Mouse (Mus musculus): Measurements from ENCODE around the gene Ascc1.
"Not testable (repeated sequence)": the region's sequence is repeated elsewhere in the genome, so short reads cannot be mapped to it uniquely, and the experiment has no call there.

Gene Ascc1

GRCm38 (mm10) chr10:60109989-60110388 is 107.4 kb downstream of the Ascc1 start:
- CTCF ChIA-PET, result no interaction called here

DNA sequence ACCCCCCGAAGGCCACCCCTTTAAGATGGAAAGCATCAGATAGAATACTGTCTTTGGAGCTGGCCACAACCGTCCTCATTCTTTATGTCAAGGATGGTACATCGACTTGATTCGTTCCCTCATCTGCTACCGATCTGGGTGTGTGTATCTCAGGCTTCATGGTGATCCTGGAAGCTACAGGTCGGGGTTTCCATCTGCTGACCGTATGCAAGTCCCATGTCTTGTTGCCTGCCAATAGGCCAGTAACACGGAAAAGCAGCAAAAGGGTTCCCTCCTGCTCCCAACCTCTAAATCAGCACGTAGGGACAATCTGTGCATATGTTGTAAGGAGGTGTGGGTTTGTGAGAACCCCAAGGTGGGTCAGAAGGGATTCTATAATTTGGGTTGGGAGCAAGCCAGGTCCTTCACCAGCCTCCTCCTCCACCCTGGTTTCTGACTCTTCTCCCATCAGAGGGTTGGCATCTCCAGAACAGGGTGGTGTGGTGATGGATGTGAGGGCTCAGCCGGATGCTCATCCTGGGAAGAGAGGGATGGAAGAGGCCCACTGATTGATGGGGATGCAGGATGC is 108.4 kb downstream of the Ascc1 start:
- CTCF ChIA-PET, result no interaction called here

DNA sequence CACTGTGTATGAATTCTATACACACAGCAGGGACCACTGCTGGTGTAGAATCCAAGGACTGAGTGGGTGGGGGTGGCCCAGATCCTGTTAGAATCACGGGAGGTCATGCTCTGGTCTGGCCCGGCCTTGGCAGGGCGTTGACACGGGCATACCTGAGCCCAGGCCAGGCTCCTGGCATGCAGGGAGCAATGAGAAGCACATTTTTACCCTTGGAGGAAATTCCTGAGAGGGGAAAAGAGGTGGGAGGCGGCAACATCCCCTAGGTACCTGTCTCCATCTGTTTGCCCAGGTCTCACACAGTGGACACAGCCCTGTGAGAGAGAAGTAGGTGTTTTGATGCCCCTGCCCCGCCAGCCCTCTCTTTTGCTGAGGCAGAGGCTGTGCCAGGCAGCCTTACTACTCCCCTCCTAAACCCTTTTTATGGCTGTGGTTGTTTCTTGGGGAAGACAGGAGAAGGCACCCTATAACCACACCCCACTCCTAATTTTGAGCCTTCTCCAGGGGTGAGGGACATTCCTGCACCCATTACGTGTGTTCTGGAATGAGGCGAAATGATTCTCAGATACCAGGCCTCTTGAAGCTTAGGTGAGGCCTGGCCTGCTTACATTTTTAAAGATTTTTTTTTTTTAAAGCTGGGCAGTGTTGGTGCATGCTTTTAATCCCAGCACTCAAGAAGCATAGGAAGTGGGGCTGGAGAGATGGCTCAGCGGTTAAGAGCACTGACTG is 111.5 kb downstream of the Ascc1 start:
- CTCF ChIA-PET, result no interaction called here

DNA sequence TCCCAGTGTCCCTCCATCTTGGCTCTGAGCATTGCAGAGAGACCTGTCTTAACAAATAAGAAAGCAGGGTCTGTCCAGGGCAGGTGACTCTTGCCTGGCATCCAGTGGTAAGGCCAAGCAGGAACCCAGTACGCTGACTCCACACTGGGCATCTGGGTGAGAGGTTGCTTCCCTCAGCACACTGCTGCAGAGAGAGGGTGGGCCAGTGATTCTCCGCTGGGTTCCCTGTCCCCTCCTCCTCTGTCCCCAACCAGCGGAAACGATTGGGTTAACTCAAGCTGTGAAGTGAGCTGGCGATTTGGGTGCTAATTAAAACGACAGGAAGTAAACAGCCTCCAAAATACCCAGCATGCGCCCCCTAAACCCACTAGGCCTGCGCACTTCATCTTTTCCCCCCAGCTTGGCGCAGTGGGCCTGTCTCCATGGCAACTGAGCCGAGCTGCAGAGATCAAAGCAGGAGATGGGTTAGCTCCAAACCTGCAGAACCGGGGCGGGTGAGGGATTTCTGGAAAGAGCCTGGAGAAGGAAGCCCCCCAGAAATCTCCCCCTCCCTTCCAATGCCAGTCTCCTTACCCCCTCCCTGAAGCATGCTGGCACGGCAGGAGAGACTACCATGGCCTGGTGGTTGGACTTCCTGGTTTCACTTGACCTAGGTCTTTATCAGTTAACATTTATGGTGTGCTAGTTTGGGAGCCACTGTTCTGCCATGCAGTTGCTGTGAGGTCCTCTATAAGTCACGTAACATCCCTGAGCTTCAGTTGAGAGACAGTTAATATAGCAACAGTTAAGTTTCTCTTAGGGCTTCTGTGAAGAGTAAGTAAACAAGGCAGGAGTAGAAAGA is 113.0 kb downstream of the Ascc1 start:
- CTCF ChIA-PET, result no interaction called here

- CTCF ChIA-PET, result no interaction called here
Observed at GRCm38 (mm10) chr10:60116997-60117396, 114.4 kb downstream of the Ascc1 start.

DNA sequence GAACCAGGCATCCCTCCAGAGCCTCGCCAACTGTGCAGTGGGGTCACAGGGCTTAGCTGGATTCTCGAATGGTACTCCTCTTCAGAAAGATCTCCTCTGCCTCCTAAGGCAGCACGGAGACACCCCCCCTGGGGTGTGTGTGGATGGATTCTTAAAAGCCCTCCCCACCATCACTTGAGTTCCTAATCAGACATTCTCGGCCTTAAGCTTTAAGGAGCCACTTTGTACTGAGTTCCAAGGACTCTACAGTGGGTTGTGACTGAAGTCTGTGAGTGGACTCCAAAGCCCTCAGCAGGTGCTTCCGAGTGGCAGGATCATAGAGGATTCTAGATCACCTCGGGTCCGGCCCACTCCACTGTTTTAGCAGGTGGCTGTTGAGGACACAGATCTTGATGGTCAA is 115.9 kb downstream of the Ascc1 start:
- CTCF ChIA-PET, result interaction anchor here (0.6 kb wide), 1 partner anchor 9 kb away, joined by 6 read pairs; no protein-coding TSS in a partner anchor

DNA sequence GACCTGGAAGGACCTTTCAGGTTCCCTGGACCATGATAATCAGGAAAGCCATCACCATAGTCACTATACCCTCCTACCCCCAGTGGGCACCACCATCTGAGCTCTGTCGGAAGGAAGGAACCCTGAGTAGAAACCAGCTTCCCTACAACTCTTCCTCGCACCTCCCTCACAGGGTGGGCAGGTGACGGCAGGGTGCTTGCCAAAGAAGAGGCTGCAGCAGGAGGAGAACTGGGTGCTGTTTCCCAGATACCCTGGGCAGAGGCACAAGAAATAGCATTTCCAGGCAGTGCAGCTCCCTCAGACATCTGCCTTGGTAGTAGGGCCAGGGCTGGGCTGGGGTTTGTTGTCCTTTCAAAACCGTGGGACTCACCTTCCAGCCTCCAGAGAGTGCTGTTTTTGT is 118.0 kb downstream of the Ascc1 start:
- CTCF ChIA-PET, result no interaction called here

- CTCF ChIA-PET, result interaction anchor here (0.6 kb wide), 1 partner anchor 140 kb away, joined by 8 read pairs; no protein-coding TSS in a partner anchor
Observed at GRCm38 (mm10) chr10:60124078-60124477, 121.5 kb downstream of the Ascc1 start.

DNA sequence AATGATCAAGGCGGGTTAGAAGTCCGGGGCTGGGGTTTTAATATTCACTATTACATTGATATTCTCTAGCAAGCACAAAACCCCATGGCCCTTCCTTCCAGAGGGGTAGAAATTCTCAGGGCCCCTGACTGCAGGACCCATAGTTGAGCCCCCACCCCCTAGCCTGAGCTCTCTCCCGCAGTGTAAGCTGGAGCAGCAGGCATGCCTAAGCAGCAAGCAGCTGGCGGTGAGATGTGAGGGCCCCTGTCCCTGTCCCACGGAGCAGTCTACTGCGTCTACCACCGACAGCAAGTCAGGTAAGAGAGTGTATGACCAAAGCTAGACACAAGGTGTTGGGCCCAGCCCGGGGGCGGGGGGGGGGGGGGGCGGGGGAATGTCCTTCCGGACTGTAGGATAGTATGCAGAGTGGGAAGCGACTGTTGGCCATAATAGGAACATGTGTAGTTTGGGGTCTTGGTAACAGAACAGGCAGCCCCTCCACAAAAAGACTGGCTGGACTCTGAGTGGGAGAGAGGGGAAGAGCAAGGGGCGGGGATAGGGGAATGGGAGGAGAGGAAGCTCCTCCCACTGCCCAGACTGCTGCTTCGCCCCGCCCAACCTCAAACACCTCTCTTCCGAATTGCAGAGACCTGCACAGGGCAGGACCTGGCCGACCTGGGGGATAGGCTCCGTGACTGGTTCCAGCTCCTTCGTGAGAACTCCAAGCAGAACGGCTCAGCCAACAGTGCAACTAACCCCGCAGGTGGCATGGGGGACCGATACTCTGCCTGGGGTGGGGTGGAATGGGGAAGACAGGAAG is 123.1 kb downstream of the Ascc1 start:
- CTCF ChIA-PET, result interaction anchor here (0.8 kb wide), 1 partner anchor 129 kb away, joined by 3 read pairs; no protein-coding TSS in a partner anchor

GRCm38 (mm10) chr10:60128287-60128686 is 125.7 kb downstream of the Ascc1 start:
- CTCF ChIA-PET, result interaction anchor here (0.6 kb wide), 1 partner anchor 10 kb away, joined by 6 read pairs; no protein-coding TSS in a partner anchor

- CTCF ChIA-PET, result no interaction called here
Observed at GRCm38 (mm10) chr10:60130504-60130903, 127.9 kb downstream of the Ascc1 start.

- CTCF ChIA-PET, result no interaction called here
Observed at GRCm38 (mm10) chr10:60133501-60133900, 130.9 kb downstream of the Ascc1 start.

DNA sequence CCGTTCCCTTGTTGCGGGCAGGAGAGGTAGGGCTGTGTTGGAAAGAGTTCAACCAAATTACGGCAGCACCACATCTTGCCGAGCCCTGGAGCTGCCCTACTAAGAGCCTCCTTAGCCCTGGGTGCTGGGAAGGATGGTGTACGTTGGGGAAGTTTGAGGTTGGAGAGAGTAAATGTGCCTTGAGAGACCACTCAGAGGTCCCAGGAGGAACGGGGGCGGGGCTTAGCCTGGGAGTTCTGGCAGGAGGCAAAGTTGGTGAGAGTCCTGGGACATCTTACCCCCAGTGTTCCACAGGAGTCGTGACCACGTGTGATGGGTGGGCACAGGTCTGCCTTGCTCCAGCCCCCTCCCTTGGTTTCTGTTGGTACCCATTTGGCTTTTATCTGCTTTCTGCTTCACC is 131.6 kb downstream of the Ascc1 start:
- CTCF ChIA-PET, result no interaction called here

DNA sequence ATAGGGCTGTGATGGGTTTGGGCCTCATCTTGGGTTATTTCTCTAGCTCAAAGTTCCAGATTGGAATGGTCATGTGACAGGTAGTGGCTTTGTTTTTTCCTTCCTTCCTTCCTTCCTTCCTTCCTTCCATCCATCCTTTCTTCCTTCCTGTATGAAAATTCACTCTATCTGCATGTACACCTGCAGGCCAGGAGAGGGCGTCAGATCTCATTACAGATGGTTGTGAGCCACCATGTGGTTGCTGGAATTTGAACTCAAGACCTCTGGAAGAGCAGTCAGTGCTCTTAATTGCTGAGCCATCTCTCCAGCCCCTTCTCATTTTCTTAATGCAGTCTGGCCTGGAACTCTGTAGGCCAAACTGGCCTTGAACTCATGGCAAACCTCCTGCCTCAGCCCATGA is 133.4 kb downstream of the Ascc1 start:
- CTCF ChIA-PET, result not testable (repeated sequence)

GRCm38 (mm10) chr10:60136935-60137334 is 134.3 kb downstream of the Ascc1 start:
- CTCF ChIA-PET, result interaction anchor here (0.6 kb wide), 1 partner anchor 255 kb away, joined by 4 read pairs; no protein-coding TSS in a partner anchor

- CTCF ChIA-PET, result no interaction called here
Observed at GRCm38 (mm10) chr10:60138680-60139079, 136.1 kb downstream of the Ascc1 start.

- CTCF ChIA-PET, result no interaction called here
Observed at GRCm38 (mm10) chr10:60140751-60141150, 138.1 kb downstream of the Ascc1 start.

DNA sequence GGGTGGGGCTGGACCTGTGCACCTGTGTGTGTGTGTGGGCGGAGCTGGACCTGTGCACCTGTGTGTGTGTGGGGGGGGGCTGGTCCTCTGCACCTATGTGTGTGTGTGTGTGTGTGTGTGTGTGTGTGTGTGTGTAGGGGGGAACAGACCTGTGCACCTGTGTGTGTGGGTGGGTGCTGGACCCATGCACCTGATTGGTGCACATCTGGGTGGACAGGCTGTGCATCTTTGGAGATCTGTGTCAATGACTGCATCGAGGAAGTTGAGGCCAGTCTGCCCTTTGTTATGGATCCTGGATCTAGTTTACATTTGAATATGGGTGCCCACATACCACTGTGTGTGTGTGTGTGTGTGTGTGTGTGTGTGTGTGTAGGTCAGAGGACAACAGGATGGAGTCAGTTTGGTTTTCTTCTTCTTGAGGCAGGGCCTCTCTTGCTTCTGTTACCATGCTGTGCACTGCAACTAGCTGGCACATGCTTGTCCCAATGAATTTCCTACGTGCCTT is 139.1 kb downstream of the Ascc1 start:
- CTCF ChIA-PET, result no interaction called here

GRCm38 (mm10) chr10:60147510-60148047 is 145.0 kb downstream of the Ascc1 start:
- CTCF ChIA-PET, result interaction anchor here (0.6 to 1.1 kb wide), 5 partner anchors 43 to 92 kb away, joined by 3 to 6 read pairs (median 3); no protein-coding TSS in a partner anchor

DNA sequence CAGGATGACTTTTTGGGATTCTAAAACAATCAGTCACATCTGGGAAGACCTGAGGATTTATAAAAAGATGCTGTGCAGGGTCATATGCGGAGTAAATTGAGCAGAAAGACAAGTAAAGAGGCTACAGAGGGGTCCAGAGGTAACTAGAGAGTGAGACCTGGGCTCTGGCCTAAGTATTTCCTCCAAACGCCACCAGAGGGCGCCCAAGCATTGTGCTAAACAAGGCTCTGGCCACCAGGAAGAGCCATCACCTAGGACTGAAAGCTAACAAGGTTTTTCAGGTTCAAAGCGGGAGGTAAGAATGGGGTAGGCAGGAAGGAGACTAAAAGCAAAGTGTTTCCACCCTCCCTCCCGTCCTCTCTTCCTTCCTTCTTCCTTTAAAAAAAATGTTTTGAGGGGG is 145.5 kb downstream of the Ascc1 start:
- CTCF ChIA-PET, result interaction anchor here (0.6 to 1.1 kb wide), 5 partner anchors 42 to 92 kb away, joined by 3 to 6 read pairs (median 3); no protein-coding TSS in a partner anchor

Measured in spleen, embryonic (tissue).